Mouse (Mus musculus) urinary bladder, postnatal 25 days (tissue): ENCODE measurements around the gene Gm13695.
"Not testable (repeated sequence)": the region's sequence is repeated elsewhere in the genome, so short reads cannot be mapped to it uniquely, and the experiment has no call there.

Experiments used
- DNase-seq: peaks from one replicate; pipeline ENCODE4 v3.0.0; 2022; ENCODE audit warnings: low spot score

Gm13695 gene

DNA sequence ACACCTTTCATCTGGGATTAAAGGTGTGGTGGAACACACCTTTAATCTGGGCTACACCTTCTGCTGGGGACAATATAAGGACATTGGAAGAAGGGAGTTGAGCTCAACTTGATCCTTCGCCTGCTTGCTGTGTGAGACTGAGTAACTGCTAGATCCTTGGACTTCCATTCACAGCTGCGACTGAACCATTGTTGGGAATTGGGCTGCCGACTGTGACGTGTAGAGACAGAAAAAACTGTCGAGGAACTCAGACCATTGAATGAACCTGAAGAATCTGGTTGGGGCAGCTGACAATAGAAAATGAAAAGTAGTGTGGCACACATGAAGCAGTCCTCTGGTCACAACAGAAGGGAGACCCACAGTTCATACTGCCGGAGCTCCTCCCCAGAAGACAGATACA is at the start of gene Gm13695:
Gm13695 (plus strand) TSS at position 301 of the 400 bp plus-strand sequence.
- DNase-seq = not testable (repeated sequence)

DNA sequence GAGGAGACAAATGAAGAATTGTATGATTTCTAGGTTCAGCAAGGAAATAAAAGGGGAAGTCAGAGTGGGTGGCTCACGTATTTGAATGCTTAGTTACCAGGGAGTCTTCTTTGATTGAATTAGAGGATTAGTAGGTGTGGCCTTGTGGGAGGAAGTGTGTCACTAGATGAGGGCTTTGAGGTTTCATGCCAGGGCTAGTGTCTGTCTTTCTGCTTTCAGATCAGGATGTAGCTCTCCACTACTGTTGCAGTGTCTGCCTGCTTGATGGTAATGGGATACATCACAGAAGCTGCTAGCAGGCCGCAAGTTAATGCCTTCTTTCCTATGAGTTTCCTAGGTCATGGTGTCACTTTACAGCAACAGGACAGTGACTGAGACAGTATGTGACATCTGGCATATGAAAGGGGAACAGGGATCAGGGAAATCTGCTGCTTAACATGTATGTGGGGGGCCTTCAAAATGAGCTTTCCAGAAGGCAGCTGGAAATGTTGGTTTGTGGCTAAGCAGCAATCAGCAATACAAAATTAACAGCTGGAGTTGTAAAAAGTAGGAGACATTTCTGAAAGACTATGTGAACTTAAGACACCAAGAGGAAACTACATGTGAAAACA is 37.5 kb upstream of the Gm13695 start:
- DNase-seq = no peak

GRCm38 (mm10) chr2:83940931-83941361 is 26.2 kb upstream of the Gm13695 start, which contains the start of gene Zswim2:
Gene Zswim2, minus strand, starts transcription at chr2:83941228.
- DNase-seq = peak; percentile 3

DNA sequence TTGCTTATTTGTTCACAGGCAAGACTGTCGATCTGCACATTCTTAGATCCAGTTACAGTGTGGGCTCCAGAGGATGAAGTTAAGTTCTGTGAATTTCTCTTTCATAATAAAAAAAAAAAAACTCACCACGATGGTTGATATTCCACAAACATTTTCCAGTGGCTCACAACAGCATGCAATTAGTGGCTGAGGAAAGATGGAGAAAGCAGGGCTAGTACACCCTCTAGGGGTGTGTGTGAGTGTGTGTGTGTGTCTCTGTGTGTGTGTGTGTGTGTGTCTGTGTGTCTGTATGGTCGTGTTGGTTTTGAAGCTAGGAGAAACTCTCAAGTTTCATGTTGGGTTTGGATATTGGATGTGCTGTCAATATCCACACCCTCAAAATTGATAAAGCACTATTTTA is 25.7 kb upstream of the Gm13695 start:
- no peak for DNase-seq

GRCm38 (mm10) chr2:83941792-83942191 is 25.3 kb upstream of the Gm13695 start:
- DNase-seq = no peak

GRCm38 (mm10) chr2:83955393-83955792 is 11.7 kb upstream of the Gm13695 start, which contains the start of gene Gm13698:
Gene Gm13698, plus strand, starts transcription at chr2:83955693.
- DNase-seq = not testable (repeated sequence)

DNA sequence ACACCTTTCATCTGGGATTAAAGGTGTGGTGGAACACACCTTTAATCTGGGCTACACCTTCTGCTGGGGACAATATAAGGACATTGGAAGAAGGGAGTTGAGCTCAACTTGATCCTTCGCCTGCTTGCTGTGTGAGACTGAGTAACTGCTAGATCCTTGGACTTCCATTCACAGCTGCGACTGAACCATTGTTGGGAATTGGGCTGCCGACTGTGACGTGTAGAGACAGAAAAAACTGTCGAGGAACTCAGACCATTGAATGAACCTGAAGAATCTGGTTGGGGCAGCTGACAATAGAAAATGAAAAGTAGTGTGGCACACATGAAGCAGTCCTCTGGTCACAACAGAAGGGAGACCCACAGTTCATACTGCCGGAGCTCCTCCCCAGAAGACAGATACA is 5.9 kb upstream of the Gm13695 start, which contains the start of gene Gm13693:
Gm13693 (plus strand) TSS at position 301 of the 400 bp plus-strand sequence.
- DNase-seq = not testable (repeated sequence)

- not testable (repeated sequence) for DNase-seq
Observed at GRCm38 (mm10) chr2:83972823-83973222, 5.7 kb downstream of the Gm13695 start, which contains the start of gene Gm13696. Gene Gm13696, plus strand, starts transcription at chr2:83973123.

- DNase-seq = not testable (repeated sequence)
Observed at GRCm38 (mm10) chr2:83978633-83979032, 11.5 kb downstream of the Gm13695 start, which contains the start of gene Gm13694. Gene Gm13694, plus strand, starts transcription at chr2:83978933.

DNA sequence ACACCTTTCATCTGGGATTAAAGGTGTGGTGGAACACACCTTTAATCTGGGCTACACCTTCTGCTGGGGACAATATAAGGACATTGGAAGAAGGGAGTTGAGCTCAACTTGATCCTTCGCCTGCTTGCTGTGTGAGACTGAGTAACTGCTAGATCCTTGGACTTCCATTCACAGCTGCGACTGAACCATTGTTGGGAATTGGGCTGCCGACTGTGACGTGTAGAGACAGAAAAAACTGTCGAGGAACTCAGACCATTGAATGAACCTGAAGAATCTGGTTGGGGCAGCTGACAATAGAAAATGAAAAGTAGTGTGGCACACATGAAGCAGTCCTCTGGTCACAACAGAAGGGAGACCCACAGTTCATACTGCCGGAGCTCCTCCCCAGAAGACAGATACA is 17.3 kb downstream of the Gm13695 start, which contains the start of gene Gm13697:
Gm13697 (plus strand) TSS at position 301 of the 400 bp plus-strand sequence.
- not testable (repeated sequence) for DNase-seq

DNA sequence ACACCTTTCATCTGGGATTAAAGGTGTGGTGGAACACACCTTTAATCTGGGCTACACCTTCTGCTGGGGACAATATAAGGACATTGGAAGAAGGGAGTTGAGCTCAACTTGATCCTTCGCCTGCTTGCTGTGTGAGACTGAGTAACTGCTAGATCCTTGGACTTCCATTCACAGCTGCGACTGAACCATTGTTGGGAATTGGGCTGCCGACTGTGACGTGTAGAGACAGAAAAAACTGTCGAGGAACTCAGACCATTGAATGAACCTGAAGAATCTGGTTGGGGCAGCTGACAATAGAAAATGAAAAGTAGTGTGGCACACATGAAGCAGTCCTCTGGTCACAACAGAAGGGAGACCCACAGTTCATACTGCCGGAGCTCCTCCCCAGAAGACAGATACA is 23.1 kb downstream of the Gm13695 start, which contains the start of gene Gm13691:
Gm13691 (plus strand) TSS at position 301 of the 400 bp plus-strand sequence.
- DNase-seq = not testable (repeated sequence)

GRCm38 (mm10) chr2:83993639-83994255 is 26.6 kb downstream of the Gm13695 start:
- DNase-seq = not testable (repeated sequence)

- not testable (repeated sequence) for DNase-seq
Observed at GRCm38 (mm10) chr2:83994526-83994925, 27.4 kb downstream of the Gm13695 start.

DNA sequence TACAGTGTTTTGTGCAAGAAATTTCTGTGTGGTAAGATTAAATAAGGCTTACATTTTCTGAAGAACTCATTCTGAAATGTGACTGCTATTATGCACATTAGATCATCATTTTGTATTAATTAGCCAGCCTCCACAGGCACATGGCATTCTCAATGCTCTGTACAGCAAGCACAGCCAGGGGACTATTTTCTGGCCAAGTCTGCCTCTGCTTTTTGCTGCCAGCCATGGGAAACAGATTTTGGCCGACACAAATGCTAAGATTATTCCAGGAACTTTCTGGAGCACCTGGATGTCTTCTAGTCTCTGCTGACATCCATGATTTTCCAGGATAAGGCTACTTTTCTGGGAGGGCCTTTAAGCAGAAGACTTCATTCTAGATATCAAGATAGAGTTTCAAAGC is 41.8 kb downstream of the Gm13695 start:
- DNase-seq = no peak

GRCm38 (mm10) chr2:84009818-84010217 is 42.7 kb downstream of the Gm13695 start:
- DNase-seq = no peak

GRCm38 (mm10) chr2:84014572-84014971 is 47.5 kb downstream of the Gm13695 start:
- DNase-seq = no peak

DNA sequence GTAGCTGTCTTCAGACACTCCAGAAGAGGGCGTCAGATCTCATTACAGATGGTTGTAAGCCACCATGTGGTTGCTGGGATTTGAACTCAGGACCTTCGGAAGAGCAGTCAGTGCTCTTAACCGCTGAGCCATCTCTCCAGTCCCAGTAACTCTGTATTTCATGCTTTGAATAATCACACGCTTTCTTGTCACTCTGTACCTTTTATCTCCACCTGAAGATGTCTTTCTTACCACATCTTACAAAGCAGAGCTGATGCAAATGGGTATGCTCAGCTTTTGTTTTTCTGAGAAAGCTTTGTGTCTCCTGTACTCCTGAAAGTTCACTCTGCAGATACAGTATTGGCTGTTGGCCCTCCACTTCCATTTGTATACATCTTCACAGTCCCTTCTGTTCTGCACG is 49.2 kb downstream of the Gm13695 start:
- not testable (repeated sequence) for DNase-seq

DNA sequence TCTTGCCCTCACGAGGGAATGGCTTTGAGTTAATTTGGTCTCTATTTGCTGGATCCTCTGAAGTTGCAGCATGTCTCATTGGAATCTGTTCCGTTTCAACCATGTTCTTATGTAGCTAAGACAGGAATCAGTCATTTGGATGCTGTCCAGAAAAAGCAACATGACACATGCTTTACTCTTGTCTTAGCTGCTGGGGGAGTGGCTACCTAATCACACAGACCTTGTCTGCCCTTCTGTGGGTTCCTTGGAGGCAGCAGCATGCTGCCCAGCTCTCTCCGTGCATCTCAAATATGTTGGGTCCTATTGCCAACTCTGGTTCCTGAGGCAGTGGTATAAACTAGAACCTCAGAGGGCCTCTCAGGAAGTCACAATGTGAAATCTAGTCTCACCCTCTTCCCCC is 51.2 kb downstream of the Gm13695 start:
- DNase-seq = no peak
